Mouse (Mus musculus): ENCODE data around the gene Skint6.

Skint6 gene

DNA sequence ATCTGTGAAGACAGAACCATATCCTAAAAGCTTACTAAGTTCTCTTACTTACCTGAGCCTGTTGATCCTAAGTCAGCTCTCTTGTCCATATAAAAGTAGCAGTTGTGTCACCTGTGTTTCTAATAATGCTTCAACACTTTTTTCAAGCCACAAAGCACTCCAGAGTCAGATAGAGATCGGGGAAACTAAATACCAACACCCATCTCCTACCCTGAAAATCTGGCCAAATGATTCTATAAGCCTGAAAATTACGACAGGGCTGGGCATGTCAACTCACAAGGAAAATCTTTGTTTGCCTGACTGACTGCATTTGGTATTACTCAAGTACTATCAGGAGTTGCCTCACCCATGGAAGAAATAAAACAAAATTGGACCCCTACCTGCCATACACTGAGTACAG, at the start of gene Skint6:
Gene Skint6, minus strand, starts transcription at position 101 of the 400 bp plus-strand sequence.
- no peak for TF ChIP-seq GATA4 (IDR thresholded peaks at IDR 0.05; ENCODE audit: insufficient replicate concordance, low read length)

- TF ChIP-seq GATA4 (IDR thresholded peaks at IDR 0.05; ENCODE audit: insufficient replicate concordance, low read length) = no peak
These were observed 34.1 kb upstream of the Skint6 start for GRCm38 (mm10) chr4:113320911-113321310.

DNA sequence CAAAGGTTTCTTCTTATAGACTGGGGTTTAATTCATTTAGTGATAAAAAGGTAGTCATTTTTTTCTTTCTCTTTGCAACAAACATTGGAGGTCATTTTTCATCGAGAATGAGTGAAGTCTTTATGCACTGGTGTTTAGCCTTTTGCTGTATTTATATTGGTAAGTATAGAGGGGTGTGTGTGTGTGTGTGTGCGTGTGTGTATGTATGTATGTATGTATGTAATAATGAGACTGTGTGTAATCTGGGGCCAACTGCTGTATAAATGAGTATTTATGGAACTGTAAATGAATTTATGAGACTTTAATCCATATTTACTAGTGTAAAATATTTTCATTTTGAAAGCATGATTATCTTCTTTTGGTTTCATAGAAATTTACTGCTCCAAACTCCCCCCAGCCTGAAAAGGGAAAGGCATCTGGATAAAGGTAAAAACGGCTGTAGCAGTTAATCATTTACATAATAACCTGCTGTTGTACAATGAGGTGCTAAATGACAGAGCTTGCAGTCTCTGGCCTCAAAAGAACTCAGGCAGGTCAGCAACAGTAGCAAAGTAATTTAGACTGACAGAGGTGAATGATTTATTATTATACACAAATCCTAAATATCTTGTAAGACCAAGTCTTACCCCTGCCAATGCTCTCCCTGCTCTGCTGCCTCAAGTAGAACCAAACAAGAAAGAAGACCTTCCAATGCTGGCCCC, 15.2 kb upstream of the Skint6 start:
- TF ChIP-seq GATA4 (IDR thresholded peaks at IDR 0.05; ENCODE audit: insufficient replicate concordance, low read length) = no peak

DNA sequence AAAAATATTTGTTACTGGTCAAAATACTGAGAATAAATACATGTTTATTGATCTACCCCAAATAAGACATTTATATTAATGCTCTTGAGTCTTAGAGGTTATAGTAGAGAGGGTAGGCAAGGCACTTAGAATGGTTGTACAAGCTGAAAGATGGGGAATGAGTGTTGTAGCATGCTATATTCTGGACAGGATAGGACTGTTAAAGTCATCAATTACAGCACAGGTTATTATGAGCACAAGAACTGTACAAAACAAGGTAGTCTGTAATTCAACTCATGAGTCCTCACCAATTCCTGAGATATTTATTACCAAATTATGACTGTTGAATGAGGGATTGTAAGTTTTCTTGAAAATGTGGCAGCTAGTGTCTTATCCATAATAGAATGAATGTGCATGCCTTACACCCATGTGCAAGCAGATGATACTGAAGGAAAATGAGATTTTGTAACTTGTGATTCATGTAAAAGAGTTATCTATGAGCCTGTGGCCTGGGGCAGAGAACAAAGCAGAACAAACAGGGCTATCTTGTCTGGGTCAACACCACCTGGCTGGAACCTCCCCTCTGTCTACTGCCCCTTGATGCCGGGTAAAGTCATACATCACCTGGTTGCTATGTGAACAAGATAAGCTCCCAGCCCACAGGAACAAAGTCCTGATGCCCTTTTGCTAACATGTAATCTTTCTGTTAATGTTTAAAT, 23.3 kb downstream of the Skint6 start:
- TF ChIP-seq GATA4 (IDR thresholded peaks at IDR 0.05; ENCODE audit: insufficient replicate concordance, low read length) = no peak

DNA sequence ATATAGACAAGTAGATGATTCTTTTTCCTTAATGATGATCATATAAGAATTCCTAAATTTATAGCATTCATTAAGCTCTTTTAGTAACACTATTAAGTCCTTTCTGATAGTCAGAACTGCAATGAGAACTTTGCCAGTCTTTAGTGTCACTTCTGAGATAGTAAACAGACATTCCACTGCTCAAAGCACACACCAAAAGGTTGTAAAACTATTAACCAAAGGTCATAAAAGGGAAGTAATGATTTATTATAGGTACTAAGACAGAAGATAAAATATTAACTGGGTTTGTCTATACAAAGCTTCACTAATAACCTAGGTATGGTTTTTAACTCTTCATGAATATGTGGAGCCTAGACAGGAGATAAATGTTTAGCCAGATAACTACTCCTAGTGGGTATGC, 41.0 kb downstream of the Skint6 start:
- no peak for TF ChIP-seq GATA4 (IDR thresholded peaks at IDR 0.05; ENCODE audit: insufficient replicate concordance, low read length)

GRCm38 (mm10) chr4:113067621-113068020, 219.2 kb downstream of the Skint6 start:
- TF ChIP-seq GATA4 (IDR thresholded peaks at IDR 0.05; ENCODE audit: insufficient replicate concordance, low read length) = no peak

DNA sequence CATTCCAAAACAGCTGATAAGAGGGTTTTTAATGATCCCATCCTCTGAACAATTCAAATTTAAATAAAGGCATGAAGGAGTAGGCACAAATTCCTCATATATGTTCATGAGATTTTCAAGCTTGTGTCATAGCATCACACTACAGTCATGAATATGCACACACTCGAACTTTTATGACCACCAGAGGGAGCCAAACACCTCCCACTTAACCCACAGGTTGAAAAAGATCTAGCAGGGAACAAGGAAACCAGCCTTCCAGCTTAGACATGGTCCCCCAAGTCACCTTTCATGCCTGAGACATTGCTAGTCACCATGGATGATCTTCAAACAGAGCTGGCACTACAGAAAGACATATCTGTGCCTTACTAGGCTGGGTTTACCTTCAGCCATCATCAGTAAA, 496.1 kb downstream of the Skint6 start:
- TF ChIP-seq GATA4 (IDR thresholded peaks at IDR 0.05; ENCODE audit: insufficient replicate concordance, low read length) = no peak

GRCm38 (mm10) chr4:112774766-112775165, 512.0 kb downstream of the Skint6 start, which contains the start of gene Skint10:
TSS of gene Skint10 (minus strand) at chr4:112774866.
- TF ChIP-seq GATA4 (IDR thresholded peaks at IDR 0.05; ENCODE audit: insufficient replicate concordance, low read length) = no peak
